Mouse (Mus musculus): ENCODE measurements at regions not wholly inside any gene's neighbourhood (a gene's known extent, or its start where the extent isn't known, plus 50 kb on each side); places are given as distances from the start of the nearest gene placed in this dataset.
"Not testable (repeated sequence)": the region's sequence is repeated elsewhere in the genome, so short reads cannot be mapped to it uniquely, and the experiment has no call there.

DNA sequence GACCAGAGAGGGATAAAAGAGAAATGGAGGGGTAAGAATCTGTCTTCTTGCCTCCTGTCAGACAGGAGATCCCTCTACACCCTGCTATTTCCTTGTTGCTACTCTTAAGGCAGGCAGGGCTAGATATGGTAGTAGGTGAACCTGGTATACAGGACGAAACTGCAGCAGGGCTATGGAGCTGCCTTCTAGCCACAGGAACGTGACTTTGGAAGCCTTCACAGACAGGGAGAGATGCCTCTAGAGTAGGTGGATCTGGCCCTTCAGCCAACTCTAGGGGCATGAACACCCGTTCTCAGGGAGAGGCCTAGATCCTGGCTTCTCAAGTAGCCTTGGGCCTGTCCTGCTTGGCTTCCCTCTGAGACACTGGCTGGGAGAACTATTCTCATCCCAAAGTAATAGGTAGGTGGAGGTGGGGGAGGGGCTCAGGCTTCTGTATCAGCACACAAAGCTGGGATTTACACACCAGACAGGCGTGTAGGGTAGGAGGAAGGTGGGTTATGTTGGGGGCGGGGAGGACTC lies 66.5 kb upstream of the Adam6b start:
- DNase-seq (ENCODE audit: low spot score in 2 of 2) = no peak

DNA sequence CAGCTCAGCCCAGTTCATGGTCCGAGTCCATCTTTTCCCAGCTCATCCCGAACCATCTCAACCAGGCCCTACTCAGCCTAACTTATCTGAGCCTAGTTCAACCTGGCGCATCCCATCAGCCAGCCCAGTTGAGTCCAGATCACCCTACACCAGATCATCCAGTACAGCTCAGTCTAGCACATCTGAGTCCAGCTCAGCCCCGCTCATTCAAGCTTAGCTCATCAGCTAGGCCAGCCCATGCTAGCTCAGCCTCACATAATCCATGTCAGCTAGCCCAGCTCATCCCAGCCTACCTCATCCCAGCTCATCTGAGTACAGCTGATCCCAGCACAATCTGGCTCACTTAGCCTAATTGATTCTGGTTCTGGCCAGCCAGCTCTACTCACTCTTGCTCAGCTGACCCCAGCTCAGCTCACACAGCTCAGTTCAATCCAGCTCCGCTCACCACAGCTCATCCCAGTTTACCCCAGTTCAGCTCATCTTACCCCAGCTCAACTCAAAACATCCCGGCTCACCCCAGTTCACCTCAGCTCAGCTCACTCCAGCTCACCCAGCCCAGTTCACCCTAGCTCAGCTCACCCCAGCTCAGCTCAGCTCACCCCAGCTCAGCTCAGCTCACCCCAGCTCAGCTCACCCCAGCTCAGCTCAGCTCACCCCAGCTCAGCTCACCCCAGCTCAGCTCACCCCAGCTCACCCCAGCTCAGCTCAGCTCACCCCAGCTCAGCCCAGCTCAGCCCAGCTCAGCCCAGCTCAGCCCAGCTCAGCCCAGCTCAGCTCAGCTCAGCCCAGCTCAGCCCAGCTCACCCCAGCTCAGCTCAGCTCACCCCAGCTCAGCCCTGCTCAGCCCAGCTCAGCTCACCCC lies 65.3 kb upstream of the Adam6b start:
- DNase-seq (ENCODE audit: low spot score in 2 of 2) = no peak

DNA sequence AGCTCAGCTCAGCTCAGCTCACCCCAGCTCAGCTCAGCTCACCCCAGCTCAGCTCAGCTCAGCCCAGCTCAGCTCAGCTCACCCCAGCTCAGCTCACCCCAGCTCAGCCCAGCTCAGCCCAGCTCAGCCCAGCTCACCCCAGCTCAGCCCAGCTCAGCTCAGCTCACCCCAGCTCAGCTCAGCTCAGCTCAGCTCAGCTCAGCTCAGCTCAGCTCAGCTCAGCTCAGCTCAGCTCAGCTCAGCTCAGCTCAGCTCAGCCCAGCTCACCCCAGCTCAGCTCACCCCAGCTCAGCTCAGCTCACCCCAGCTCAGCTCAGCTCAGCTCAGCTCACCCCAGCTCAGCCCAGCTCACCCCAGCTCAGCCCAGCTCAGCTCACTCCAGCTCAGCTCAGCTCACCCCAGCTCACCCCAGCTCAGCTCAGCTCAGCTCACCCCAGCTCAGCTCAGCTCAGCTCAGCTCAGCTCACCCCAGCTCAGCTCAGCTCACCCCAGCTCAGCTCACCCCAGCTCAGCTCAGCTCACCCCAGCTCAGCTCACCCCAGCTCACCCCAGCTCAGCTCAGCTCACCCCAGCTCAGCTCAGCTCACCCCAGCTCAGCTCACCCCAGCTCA lies 64.6 kb upstream of the Adam6b start:
- not testable (repeated sequence) for DNase-seq (ENCODE audit: low spot score in 2 of 2)

DNA sequence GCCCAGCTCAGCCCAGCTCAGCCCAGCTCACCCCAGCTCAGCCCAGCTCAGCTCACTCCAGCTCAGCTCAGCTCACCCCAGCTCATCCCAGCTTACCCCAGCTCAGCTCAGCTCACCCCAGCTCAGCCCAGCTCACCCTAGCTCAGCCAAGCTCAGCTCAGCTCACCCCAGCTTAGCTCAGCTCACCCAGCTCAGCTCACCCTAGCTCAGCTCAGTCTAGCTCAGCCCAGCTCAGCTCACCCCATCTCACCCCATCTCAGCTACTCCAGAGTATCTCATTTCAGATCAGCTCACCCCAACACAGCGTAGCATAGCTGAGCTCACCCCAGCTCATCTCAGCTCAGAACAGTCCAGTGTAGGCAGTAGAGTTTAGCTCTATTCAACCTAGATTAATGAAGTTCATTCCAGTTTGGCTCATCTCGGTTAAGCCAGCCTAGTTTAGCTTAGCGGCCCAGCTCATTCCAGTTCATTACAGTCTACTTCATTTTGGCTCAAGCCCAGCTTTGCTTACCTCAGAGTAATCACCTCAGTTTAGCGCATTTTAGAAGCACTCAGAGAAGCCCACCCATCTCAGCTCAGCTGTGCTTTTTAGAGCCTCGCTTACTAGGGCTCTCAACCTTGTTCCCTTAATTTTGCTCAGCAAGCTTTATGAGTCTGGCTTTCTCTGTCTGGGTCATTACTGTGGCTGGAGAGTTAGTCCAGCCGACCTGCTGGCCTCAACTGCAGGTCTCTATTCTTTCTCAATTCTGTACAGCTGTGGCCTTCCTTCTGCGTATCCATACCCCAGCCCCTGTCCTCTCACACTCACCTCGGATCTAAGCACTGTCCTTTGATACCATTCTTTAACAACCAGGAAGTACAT lies 63.9 kb upstream of the Adam6b start:
- DNase-seq (ENCODE audit: low spot score in 2 of 2) = no peak

DNA sequence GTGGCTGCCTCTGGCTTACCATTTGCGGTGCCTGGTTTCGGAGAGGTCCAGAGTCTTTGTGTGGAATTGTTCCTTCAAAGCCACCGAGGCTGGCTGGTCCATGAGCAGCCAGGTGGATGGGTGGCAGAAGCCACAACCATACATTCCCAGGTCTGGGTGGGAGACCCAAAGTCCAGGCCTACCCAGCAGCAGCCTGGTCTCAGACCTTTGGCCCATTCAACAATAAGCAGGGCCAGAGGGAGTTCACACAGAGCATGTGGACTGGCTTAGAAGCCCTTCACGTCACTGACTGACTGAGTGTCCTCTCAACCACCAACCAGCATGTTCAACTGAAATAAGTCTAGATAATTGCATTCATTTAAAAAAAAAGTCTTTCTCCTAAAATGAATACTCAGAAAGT lies 62.7 kb upstream of the Adam6b start:
- no peak for DNase-seq (ENCODE audit: low spot score in 2 of 2)

DNA sequence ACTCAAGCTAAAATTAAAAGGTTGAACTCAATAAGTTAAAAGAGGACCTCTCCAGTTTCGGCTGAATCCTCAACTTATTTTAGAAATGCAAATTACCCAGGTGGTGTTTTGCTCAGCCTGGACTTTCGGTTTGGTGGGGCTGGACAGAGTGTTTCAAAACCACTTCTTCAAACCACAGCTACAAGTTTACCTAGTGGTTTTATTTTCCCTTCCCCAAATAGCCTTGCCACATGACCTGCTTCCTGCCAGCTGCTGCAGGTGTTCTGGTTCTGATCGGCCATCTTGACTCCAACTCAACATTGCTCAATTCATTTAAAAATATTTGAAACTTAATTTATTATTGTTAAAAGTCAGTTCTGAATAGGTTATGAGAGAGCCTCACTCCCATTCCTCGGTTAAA lies 62.0 kb upstream of the Adam6b start:
- no peak for DNase-seq (ENCODE audit: low spot score in 2 of 2)

DNA sequence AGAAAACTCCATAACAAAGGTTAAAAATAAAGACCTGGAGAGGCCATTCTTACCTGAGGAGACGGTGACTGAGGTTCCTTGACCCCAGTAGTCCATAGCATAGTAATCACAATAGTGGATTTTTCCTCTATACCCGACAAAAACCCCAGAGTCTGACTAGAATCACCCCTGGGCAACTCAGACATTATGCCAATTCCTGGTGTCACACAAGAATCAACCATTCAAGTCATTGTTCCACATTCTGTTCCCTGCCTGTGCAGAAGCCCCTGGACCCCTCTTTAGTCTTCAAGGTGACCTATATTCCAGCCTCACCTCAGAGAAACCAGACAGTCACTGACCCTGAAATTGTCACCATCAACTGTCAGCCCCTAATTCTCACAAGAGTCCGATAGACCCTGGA lies 60.9 kb upstream of the Adam6b start:
- DNase-seq (ENCODE audit: low spot score in 2 of 2) = no peak

DNA sequence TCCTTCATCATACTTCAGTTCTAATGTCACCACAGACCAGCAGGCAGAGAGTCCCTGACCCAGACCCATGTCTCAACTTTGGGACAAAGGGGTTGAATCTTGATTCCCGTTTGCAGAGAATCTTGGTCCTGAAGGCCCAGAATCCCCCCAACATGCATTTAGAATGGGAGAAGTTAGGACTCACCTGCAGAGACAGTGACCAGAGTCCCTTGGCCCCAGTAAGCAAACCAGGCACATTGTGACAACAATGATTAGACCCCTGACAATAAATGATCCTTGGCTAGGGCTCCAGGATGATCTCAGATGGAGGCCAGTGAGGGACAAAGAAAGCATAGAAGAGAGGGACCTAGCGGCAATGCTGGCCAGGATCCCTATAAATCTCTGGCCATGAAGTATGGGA lies 60.4 kb upstream of the Adam6b start:
- no peak for DNase-seq (ENCODE audit: low spot score in 2 of 2)

DNA sequence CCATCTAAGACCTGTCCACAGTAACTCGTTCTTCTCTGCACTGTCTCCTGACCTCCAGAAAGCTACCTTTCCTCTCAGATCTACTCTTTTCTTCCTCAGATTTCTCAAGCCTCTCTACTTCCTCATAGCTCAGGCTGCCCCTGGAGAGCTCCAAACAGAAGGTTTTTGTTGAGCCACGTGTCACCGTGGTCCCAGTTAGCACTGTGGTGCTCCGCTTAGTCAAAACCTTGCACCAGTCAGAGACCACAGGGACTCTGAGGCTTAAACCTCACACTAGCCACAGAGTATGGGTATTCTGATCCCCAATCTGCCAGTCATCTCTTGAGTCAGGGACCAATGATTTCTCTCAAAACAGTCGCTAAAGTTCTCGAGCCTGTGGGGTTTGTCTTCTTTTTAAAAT lies 59.0 kb upstream of the Adam6b start:
- no peak for DNase-seq (ENCODE audit: low spot score in 2 of 2)

Small RNA genes lying in the stretch of these regions (microRNA-seq; reads per million reads assigned to microRNA genes)
- gene Gm22175 (0 reads per million in 2 experiments), gene Gm24022 (0 reads per million in 2 experiments), gene Gm25747 (0 reads per million in 2 experiments)
